Mouse (Mus musculus) kidney, embryonic 14.5 days (tissue): Measurements from ENCODE around the gene Mpp3. TPM values are rescaled to one million over a fixed set of nuclear protein-coding genes. Genes with fewer than 3 reads are reported as not detected.

Source experiments
- ATAC-seq: fragments of 200-750 bp; cut with Nextera tagmentation; 2 replicates; pipeline ENCODE4 v1.8.0; 2017; ENCODE audit warnings: moderate number of reproducible peaks, mild to moderate bottlenecking, moderate TSS enrichment, moderate library complexity; ENCODE audit not compliant: low FRiP score, low TSS enrichment
- H3K27ac ChIP-seq: fragments of 300-500 bp; sonication (generic); 2 replicates; pipeline ENCODE4 v1.5.1; 2014; ENCODE audit warnings: low read depth, mild to moderate bottlenecking, low read length, moderate library complexity, mixed read lengths
- H3K27me3 ChIP-seq: fragments of 300-500 bp; sonication (generic); 2 replicates; pipeline ENCODE4 v1.6.1; 2014; ENCODE audit warnings: mild to moderate bottlenecking, low read length; ENCODE audit not compliant: control insufficient read depth, insufficient read depth
- H3K36me3 ChIP-seq: fragments of 300-500 bp; sonication (generic); 2 replicates; pipeline ENCODE4 v1.6.1; 2014; ENCODE audit warnings: low read length, mixed read lengths; ENCODE audit not compliant: control insufficient read depth, insufficient read depth
- H3K4me1 ChIP-seq: fragments of 300-500 bp; sonication (generic); 2 replicates; pipeline ENCODE4 v1.6.1; 2014; ENCODE audit warnings: low read length, mixed read lengths; ENCODE audit not compliant: control insufficient read depth, insufficient read depth
- H3K4me2 ChIP-seq: fragments of 300-500 bp; sonication (generic); replicated peaks from 2 replicates; pipeline ENCODE4 v1.6.1; 2014; ENCODE audit warnings: low read depth, mild to moderate bottlenecking, low read length
- H3K4me3 ChIP-seq: fragments of 300-500 bp; sonication (generic); 2 replicates; pipeline ENCODE4 v1.5.1; 2014; ENCODE audit warnings: mild to moderate bottlenecking, low read length
- H3K9ac ChIP-seq: fragments of 300-500 bp; sonication (generic); 2 replicates; pipeline ENCODE4 v1.6.1; 2014; ENCODE audit warnings: low read depth, mild to moderate bottlenecking, low read length, moderate library complexity
- H3K9me3 ChIP-seq: fragments of 300-500 bp; sonication (generic); 2 replicates; pipeline ENCODE4 v1.6.1; 2016; ENCODE audit warnings: low read length; ENCODE audit not compliant: control insufficient read depth
- WGBS: fragments of 180-500 bp; shearing (Covaris S2); extraction: QIAGEN DNeasy Blood & Tissue Kit; methylation state at CpG from one replicate; pipeline ENCODE4 v1.1.7; 2014; 5-methylcytosine and 5-hydroxymethylcytosine counted together
- polyA plus RNA-seq: library from polyadenylated mRNA; unstranded; fragments of >200 nt; fragmentation: Nextera tagmentation; extraction: Ambion mirVana; gene quantifications from 2 replicates; pipeline ENCODE4 v1.2.1, GENCODE M21; 2014

The Mpp3 gene
- polyA plus RNA-seq, 1 experiment from 2014 or later, result 8.4 TPM

- Histone ChIP-seq H3K36me3 (peaks cover 3% of the 10 kb centered on the region; the same call in 1 of the 2 replicates), H3K27ac (peak within 1 kb of the TSS; percentile 82), H3K9me3 (no peaks in the 10 kb centered on the region), H3K4me1 (peaks cover 25% of the 10 kb centered on the region; the same call in 1 of the 2 replicates), H3K9ac (peak within 1 kb of the TSS; percentile 73), H3K27me3 (peaks cover 4% of the 10 kb centered on the region; the same call in 1 of the 2 replicates), H3K4me2 (peak within 1 kb of the TSS; percentile 97), H3K4me3 (peak within 1 kb of the TSS; percentile 67)
- 2% methylated on average over 66 of the region's 71 CpGs for WGBS
- peak; percentile 86 for ATAC-seq
Observed at GRCm38 (mm10) chr11:101984054-101985025, 43.9 kb downstream of the Mpp3 start, which contains the start of gene Cfap97d1. Gene Cfap97d1, plus strand, starts transcription at chr11:101984279.

GRCm38 (mm10) chr11:101983431-101983921 is 44.8 kb downstream of the Mpp3 start:
- H3K36me3 ChIP-seq, result peaks cover 3% of the 10 kb centered on the region; the same call in 1 of the 2 replicates
- no peak for ATAC-seq
- H3K27ac ChIP-seq, result peak overlapping the region; percentile 10
- H3K9ac ChIP-seq, result no peak overlapping the region
- 66% methylated on average over 10 of the region's 10 CpGs for WGBS
- H3K9me3 ChIP-seq, result no peaks in the 10 kb centered on the region
- peaks cover 25% of the 10 kb centered on the region; the same call in 1 of the 2 replicates for H3K4me1 ChIP-seq
- peaks cover 4% of the 10 kb centered on the region; the same call in 1 of the 2 replicates for H3K27me3 ChIP-seq
- H3K4me2 ChIP-seq, result peak overlapping the region; percentile 97
- peak overlapping the region; percentile 12 for H3K4me3 ChIP-seq

GRCm38 (mm10) chr11:101982981-101983411 is 45.3 kb downstream of the Mpp3 start:
- H3K4me3 ChIP-seq, result peak overlapping the region; percentile 12; the same call in 1 of the 2 replicates
- H3K9me3 ChIP-seq, result no peaks in the 10 kb centered on the region
- peaks cover 29% of the 10 kb centered on the region; the same call in 1 of the 2 replicates for H3K4me1 ChIP-seq
- no peak for ATAC-seq
- H3K27me3 ChIP-seq, result peaks cover 4% of the 10 kb centered on the region; the same call in 1 of the 2 replicates
- H3K36me3 ChIP-seq, result peaks cover 3% of the 10 kb centered on the region; the same call in 1 of the 2 replicates
- peak overlapping the region; percentile 10; the same call in 1 of the 2 replicates for H3K27ac ChIP-seq
- H3K9ac ChIP-seq, result no peak overlapping the region
- peak overlapping the region; percentile 97; the same call in 1 of the 2 replicates for H3K4me2 ChIP-seq
- 61% methylated on average over 6 of the region's 6 CpGs for WGBS

- ATAC-seq, result no peak
- Histone ChIP-seq H3K9ac (no peak overlapping the region), H3K9me3 (peaks cover 2% of the 10 kb centered on the region; the same call in 1 of the 2 replicates), H3K4me1 (peaks cover 33% of the 10 kb centered on the region; the same call in 1 of the 2 replicates), H3K27me3 (peaks cover under 1% of the 10 kb centered on the region; the same call in 1 of the 2 replicates), H3K4me2 (no peak overlapping the region), H3K4me3 (no peak overlapping the region), H3K36me3 (peaks cover 3% of the 10 kb centered on the region; the same call in 1 of the 2 replicates), H3K27ac (no peak overlapping the region)
- 67% methylated on average over 12 of the region's 12 CpGs for WGBS
Observed at GRCm38 (mm10) chr11:101981850-101982249, 46.4 kb downstream of the Mpp3 start.

GRCm38 (mm10) chr11:101980603-101981157 is 47.6 kb downstream of the Mpp3 start:
- Histone ChIP-seq H3K27me3 (no peaks in the 10 kb centered on the region), H3K4me2 (no peak overlapping the region), H3K4me1 (peaks cover 33% of the 10 kb centered on the region; the same call in 1 of the 2 replicates), H3K4me3 (no peak overlapping the region), H3K9me3 (peaks cover 2% of the 10 kb centered on the region; the same call in 1 of the 2 replicates), H3K27ac (no peak overlapping the region), H3K36me3 (peaks cover 3% of the 10 kb centered on the region; the same call in 1 of the 2 replicates), H3K9ac (no peak overlapping the region)
- ATAC-seq, result no peak
- 75% methylated on average over 9 of the region's 9 CpGs for WGBS

GRCm38 (mm10) chr11:101979140-101979539 is 49.1 kb downstream of the Mpp3 start:
- Histone ChIP-seq H3K36me3 (peaks cover 3% of the 10 kb centered on the region; the same call in 1 of the 2 replicates), H3K4me3 (no peak overlapping the region), H3K9me3 (peaks cover 2% of the 10 kb centered on the region; the same call in 1 of the 2 replicates), H3K4me1 (peaks cover 32% of the 10 kb centered on the region; the same call in 1 of the 2 replicates), H3K9ac (no peak overlapping the region), H3K27me3 (no peaks in the 10 kb centered on the region), H3K4me2 (no peak overlapping the region), H3K27ac (no peak overlapping the region)
- no peak for ATAC-seq
- WGBS, result 93% methylated on average over 5 of the region's 5 CpGs

GRCm38 (mm10) chr11:101976949-101977348 is 51.3 kb downstream of the Mpp3 start:
- 0 out of 2 replicates have a peak, but pooled peaks cover 22% of the 10 kb centered on the region for H3K4me1 ChIP-seq
- no peak for ATAC-seq
- no peak overlapping the region for H3K27ac ChIP-seq
- no peak overlapping the region for H3K4me2 ChIP-seq
- 91% methylated on average over 7 of the region's 7 CpGs for WGBS
- H3K9me3 ChIP-seq, result peaks cover 2% of the 10 kb centered on the region; the same call in 1 of the 2 replicates
- H3K9ac ChIP-seq, result no peak overlapping the region
- no peak overlapping the region for H3K4me3 ChIP-seq
- H3K36me3 ChIP-seq, result peaks cover 3% of the 10 kb centered on the region; the same call in 1 of the 2 replicates
- H3K27me3 ChIP-seq, result no peaks in the 10 kb centered on the region

GRCm38 (mm10) chr11:101974923-101975322 is 53.3 kb downstream of the Mpp3 start:
- ATAC-seq, result no peak
- Histone ChIP-seq H3K4me2 (no peak overlapping the region), H3K9me3 (peaks cover 2% of the 10 kb centered on the region; the same call in 1 of the 2 replicates), H3K36me3 (no peaks in the 10 kb centered on the region; the same call in 1 of the 2 replicates), H3K27me3 (no peaks in the 10 kb centered on the region), H3K27ac (no peak overlapping the region), H3K4me1 (0 out of 2 replicates have a peak, but pooled peaks cover 13% of the 10 kb centered on the region), H3K4me3 (no peak overlapping the region), H3K9ac (no peak overlapping the region)
- WGBS, result 57% methylated on average over 9 of the region's 9 CpGs
